Mouse (Mus musculus) layer of hippocampus, postnatal 36 days (tissue): ENCODE results near the gene Vmn1r95. TPM values are rescaled to one million over a fixed set of nuclear protein-coding genes. Genes with fewer than 3 reads are reported as not detected.
"Not testable (repeated sequence)": the region's sequence is repeated elsewhere in the genome, so short reads cannot be mapped to it uniquely, and the experiment has no call there.

ENCODE experiments used
- DNase-seq, 2 experiments: peaks; one replicate each; pipeline ENCODE4 v3.0.0; 2022
- total RNA-seq, 2 experiments: library from RNA; stranded (reverse); gene quantifications; 2 replicates each; pipeline ENCODE4 v1.2.3; 2021

The Vmn1r95 gene
- total RNA-seq = not detected

DNA sequence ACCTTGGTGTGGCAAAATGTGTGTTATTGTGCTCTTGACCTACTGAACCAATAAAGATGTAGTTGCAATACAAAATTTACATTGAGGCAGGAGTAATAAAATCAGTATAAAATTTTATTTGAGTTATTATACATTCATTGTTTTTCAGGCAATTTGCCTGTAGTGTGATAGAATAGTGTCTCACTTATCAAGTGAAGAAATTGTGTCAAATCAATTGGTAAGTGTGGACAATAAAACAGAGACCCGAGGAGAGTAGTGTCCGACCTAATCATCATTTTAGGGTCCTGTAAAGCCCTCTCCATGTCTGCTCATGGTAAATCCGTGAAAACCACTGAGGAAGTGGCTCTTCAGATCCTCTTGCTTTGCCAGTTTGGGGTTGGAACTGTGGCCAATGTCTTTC is at the start of gene Vmn1r95:
Gene Vmn1r95, plus strand, starts transcription at position 301 of the 400 bp plus-strand sequence.
- not testable (repeated sequence) for DNase-seq

GRCm38 (mm10) chr7:20168277-20168676 is 25.2 kb upstream of the Vmn1r95 start, which contains the start of gene Vmn1r94:
TSS of gene Vmn1r94 (minus strand) at chr7:20168377.
- DNase-seq = not testable (repeated sequence)

GRCm38 (mm10) chr7:20205507-20205906 is 12.0 kb downstream of the Vmn1r95 start, which contains the start of gene Gm6164:
TSS of gene Gm6164 (minus strand) at chr7:20205607.
- not testable (repeated sequence) for DNase-seq

DNA sequence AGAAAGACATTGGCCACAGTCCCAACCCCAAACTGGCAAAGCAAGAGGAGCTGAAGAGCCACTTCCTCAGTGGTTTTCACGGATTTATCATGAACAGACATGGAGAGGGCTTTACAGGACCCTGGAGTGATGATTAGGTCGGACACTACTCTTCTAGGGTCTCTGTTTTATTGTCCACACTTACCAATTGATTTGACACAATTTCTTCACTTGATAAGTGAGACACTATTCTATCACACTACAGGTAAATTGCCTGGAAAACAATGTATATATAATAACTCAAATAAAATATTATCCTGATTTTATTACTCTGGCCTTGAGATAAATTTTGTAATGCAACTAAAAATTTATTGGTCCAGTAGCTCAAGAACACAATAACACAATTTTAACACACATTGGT is 40.2 kb downstream of the Vmn1r95 start, which contains the start of gene Gm4498:
Gene Gm4498, minus strand, starts transcription at position 101 of the 400 bp plus-strand sequence.
- DNase-seq = not testable (repeated sequence)

Other genes with a start within 250 kb of the Vmn1r95 start
- not detected for gene Igsf23, start 243.0 kb upstream of the Vmn1r95 start, total RNA-seq
- not detected for gene Ceacam20, start 228.3 kb upstream of the Vmn1r95 start, total RNA-seq
- not detected for gene Nlrp9b, start 202.2 kb upstream of the Vmn1r95 start, total RNA-seq
- gene Vmn1r91, start 94.0 kb upstream of the Vmn1r95 start, total RNA-seq = not detected
- not detected for gene Gm16442, start 71.1 kb upstream of the Vmn1r95 start, total RNA-seq
- gene Vmn1r93, start 54.6 kb upstream of the Vmn1r95 start, total RNA-seq = not detected
- not detected for gene Vmn1r94, start 25.3 kb upstream of the Vmn1r95 start, total RNA-seq
- gene Gm6164, start 11.9 kb downstream of the Vmn1r95 start, total RNA-seq = not detected
- gene Gm4498, start 40.1 kb downstream of the Vmn1r95 start, total RNA-seq = not detected
- not detected for gene Gm5890, start 69.1 kb downstream of the Vmn1r95 start, total RNA-seq
- gene Gm4133, start 140.4 kb downstream of the Vmn1r95 start, total RNA-seq = not detected
- gene Gm5728, start 181.7 kb downstream of the Vmn1r95 start, total RNA-seq = not detected
- not detected for gene Vmn1r100, start 224.2 kb downstream of the Vmn1r95 start, total RNA-seq
- not detected for gene Vmn1r101, start 248.9 kb downstream of the Vmn1r95 start, total RNA-seq